Mouse (Mus musculus): ENCODE data around the gene Tnfrsf11a.

GRCm38 (mm10) chr1:105827374-105827773 lies 46.9 kb downstream of the Tnfrsf11a start:
- TF ChIP-seq CTCF (IDR thresholded peaks at IDR 0.05; ENCODE audit: low read depth, low read length) (no peak), POLR2A (IDR thresholded peaks at IDR 0.05; ENCODE audit: extremely low read depth, insufficient read depth, low read length) (no peak)

Measured in liver, adult 2 months (tissue).